Mouse (Mus musculus) midbrain, embryonic 14.5 days (tissue): ENCODE data around the gene Slc22a14. TPM values are rescaled to one million over a fixed set of nuclear protein-coding genes. Genes with fewer than 3 reads are reported as not detected.

ENCODE experiments used
- ATAC-seq: fragments of 200-750 bp; cut with Nextera tagmentation; 2 replicates; pipeline ENCODE4 v1.8.0; 2017; ENCODE audit warnings: moderate number of reproducible peaks, moderate library complexity; ENCODE audit not compliant: low FRiP score, low TSS enrichment
- DNase-seq: peaks from one replicate; pipeline ENCODE4 v3.0.0-alpha.2; 2015
- H3K27ac ChIP-seq: fragments of 300-500 bp; sonication (generic); replicated peaks from 2 replicates; pipeline ENCODE4 v1.5.1; 2014; ENCODE audit warnings: mild to moderate bottlenecking, low read depth, low read length, moderate library complexity
- H3K27me3 ChIP-seq: fragments of 300-500 bp; sonication (generic); 2 replicates; pipeline ENCODE4 v1.6.1; 2014; ENCODE audit warnings: low read length, control low read depth, mixed read lengths; ENCODE audit not compliant: control insufficient read depth, insufficient read depth
- H3K36me3 ChIP-seq: fragments of 300-500 bp; sonication (generic); 2 replicates; pipeline ENCODE4 v1.6.1; 2014; ENCODE audit warnings: low read length, control low read depth; ENCODE audit not compliant: control insufficient read depth, insufficient read depth
- H3K4me1 ChIP-seq: fragments of 300-500 bp; sonication (generic); 2 replicates; pipeline ENCODE4 v1.6.1; 2014; ENCODE audit warnings: mild to moderate bottlenecking, antibody characterized with exemption, low read length, control low read depth; ENCODE audit not compliant: control insufficient read depth, insufficient read depth
- H3K4me2 ChIP-seq: fragments of 300-500 bp; sonication (generic); 2 replicates; pipeline ENCODE4 v1.6.1; 2014; ENCODE audit warnings: mild to moderate bottlenecking, low read length, moderate library complexity
- H3K4me3 ChIP-seq: fragments of 300-500 bp; sonication (generic); replicated peaks from 2 replicates; pipeline ENCODE4 v1.5.1; 2014; ENCODE audit warnings: low read depth, low read length
- H3K9ac ChIP-seq: fragments of 300-500 bp; sonication (generic); replicated peaks from 2 replicates; pipeline ENCODE4 v1.6.1; 2014; ENCODE audit warnings: mild to moderate bottlenecking, low read length, moderate library complexity
- H3K9me3 ChIP-seq: fragments of 300-500 bp; sonication (generic); 2 replicates; pipeline ENCODE4 v1.6.1; 2016; ENCODE audit warnings: low read length, control low read depth, mixed read lengths; ENCODE audit not compliant: control insufficient read depth
- WGBS: fragments of 180-500 bp; shearing (Covaris S2); extraction: QIAGEN DNeasy Blood & Tissue Kit; methylation state at CpG from one replicate; pipeline ENCODE4 v1.1.7; 2014; 5-methylcytosine and 5-hydroxymethylcytosine counted together
- polyA plus RNA-seq: library from polyadenylated mRNA; unstranded; fragments of >200 nt; fragmentation: Nextera tagmentation; extraction: Ambion mirVana; gene quantifications from 2 replicates; pipeline ENCODE4 v1.2.1, GENCODE M21; 2014

The Slc22a14 gene
- polyA plus RNA-seq, 1 experiment from 2014 or later = not detected

DNA sequence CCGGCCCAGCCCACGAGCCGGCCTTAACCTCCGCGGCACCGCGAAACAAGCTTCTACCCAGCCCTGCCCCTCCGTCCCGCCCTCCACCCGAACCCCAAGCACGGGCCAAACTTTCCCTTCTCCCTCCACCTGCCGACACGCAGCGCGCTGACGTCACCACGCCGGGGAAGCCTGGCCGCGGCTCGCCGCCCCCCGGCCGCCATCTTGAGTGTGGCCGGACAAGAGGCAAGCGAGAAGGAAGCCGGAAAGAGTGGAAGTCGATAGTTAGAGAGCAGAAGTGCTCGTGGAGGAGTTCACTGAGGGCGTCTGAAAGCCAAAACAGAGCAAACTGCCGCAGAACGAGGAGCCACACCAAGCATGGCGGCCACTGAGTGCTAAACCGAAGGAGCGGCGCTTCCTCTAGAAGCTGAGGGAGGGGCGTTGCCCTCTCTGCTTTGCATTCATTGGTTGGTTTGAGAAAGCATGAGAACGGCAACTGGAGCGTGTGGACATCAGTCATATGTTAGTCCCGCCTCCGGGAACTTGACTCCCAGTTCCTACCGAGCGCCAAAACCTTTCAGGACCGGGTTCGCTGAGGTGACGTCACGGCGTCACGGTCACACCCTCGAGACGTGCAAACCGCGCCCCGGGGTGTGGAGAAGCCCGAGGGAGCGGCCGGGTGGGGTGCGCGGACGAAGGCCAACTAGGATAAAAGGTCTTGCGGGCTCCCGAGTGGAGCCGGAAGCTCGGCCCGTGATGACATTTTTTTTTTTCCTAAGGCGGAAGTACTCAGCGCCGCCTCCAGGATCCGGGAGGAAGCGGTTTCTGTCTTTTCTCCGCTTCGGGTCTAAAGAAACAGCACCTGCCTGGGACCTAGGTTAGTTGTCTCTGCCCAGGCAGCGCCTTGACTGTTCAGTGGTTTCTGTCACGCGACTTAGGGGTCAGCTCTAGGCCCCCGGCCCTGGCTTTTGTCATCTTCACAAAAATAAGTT is 42.8 kb downstream of the Slc22a14 start, which contains the start of gene Oxsr1:
Oxsr1 (minus strand) TSS at position 139 of the 971 bp plus-strand sequence.
- peak; percentile 99 for DNase-seq
- Histone ChIP-seq H3K9ac (peak within 1 kb of the TSS; percentile 78), H3K4me2 (peak within 1 kb of the TSS; percentile 88), H3K27me3 (no peaks in the 10 kb centered on the region), H3K4me3 (peak within 1 kb of the TSS; percentile 96), H3K9me3 (no peaks in the 10 kb centered on the region), H3K36me3 (no peaks in the 10 kb centered on the region), H3K4me1 (peaks cover 17% of the 10 kb centered on the region), H3K27ac (peak within 1 kb of the TSS; percentile 87)
- under 1% methylated on average over 76 of the region's 76 CpGs for WGBS
- ATAC-seq = peak; percentile 97

- peak overlapping the region; percentile 88 for H3K4me2 ChIP-seq
- peak overlapping the region; percentile 78 for H3K9ac ChIP-seq
- H3K36me3 ChIP-seq = no peaks in the 10 kb centered on the region
- peak; percentile 41 for ATAC-seq
- DNase-seq = peak; percentile 35
- H3K4me1 ChIP-seq = peaks cover 17% of the 10 kb centered on the region
- no peaks in the 10 kb centered on the region for H3K27me3 ChIP-seq
- WGBS = under 1% methylated on average over 59 of the region's 59 CpGs
- no peaks in the 10 kb centered on the region for H3K9me3 ChIP-seq
- H3K27ac ChIP-seq = peak overlapping the region; percentile 87
- H3K4me3 ChIP-seq = peak overlapping the region; percentile 96
Measured at GRCm38 (mm10) chr9:119321392-119322229, 43.7 kb downstream of the Slc22a14 start.

DNA sequence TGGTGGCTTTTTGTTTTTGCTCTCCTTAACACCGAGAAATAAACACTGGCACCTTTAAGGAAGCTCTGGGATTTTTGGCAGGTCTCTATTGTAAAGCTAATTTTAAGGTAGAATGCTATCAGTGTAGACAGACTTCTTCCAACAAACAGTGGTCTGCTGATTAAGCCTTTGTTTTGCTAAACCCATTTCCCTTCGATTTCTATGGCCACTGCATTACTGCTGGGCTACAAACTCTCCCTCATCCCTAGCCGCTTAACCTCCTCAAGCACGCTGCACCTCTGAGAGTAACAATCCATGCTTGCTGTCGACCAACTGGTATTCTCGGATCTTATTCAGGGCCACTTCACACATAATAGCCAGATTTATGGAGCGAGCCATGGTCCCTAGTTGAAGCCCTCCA is 44.4 kb downstream of the Slc22a14 start:
- H3K4me1 ChIP-seq = peaks cover 17% of the 10 kb centered on the region
- DNase-seq = peak; percentile 14
- peak overlapping the region; percentile 96 for H3K4me3 ChIP-seq
- ATAC-seq = no peak
- no peaks in the 10 kb centered on the region for H3K9me3 ChIP-seq
- H3K27ac ChIP-seq = no peak overlapping the region
- H3K9ac ChIP-seq = peak overlapping the region; percentile 78; the same call in 1 of the 2 replicates
- H3K36me3 ChIP-seq = no peaks in the 10 kb centered on the region
- 10% methylated on average over 7 of the region's 7 CpGs for WGBS
- no peaks in the 10 kb centered on the region for H3K27me3 ChIP-seq
- H3K4me2 ChIP-seq = peak overlapping the region; percentile 88

- H3K9ac ChIP-seq = no peak overlapping the region
- no peaks in the 10 kb centered on the region for H3K9me3 ChIP-seq
- WGBS = 85% methylated on average over 7 of the region's 7 CpGs
- H3K27me3 ChIP-seq = no peaks in the 10 kb centered on the region
- no peak overlapping the region for H3K27ac ChIP-seq
- DNase-seq (no peak), ATAC-seq (no peak)
- H3K4me2 ChIP-seq = peak overlapping the region; percentile 88
- peaks cover 17% of the 10 kb centered on the region for H3K4me1 ChIP-seq
- no peaks in the 10 kb centered on the region for H3K36me3 ChIP-seq
- H3K4me3 ChIP-seq = peak overlapping the region; percentile 96; the same call in 1 of the 2 replicates
Measured at GRCm38 (mm10) chr9:119320446-119320845, 44.9 kb downstream of the Slc22a14 start.

DNA sequence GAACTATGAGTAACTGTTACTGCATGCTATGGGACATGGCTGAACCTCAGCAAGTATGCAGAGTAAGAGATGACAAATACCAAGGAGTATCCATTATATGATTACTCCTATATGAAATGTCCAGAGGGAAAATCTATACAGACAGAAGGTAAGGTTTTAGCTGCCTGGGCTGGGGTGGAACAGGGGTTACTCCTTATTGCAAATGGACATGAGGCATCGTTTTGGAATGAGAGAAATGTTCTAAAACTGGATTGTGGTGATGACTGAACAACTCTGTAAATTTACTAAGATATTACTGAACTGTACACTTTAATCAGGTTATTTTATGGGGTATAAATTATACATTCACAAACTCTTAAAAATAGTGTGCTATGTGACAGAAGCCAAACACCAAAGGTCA is 46.5 kb downstream of the Slc22a14 start:
- H3K4me3 ChIP-seq = no peak overlapping the region
- H3K27me3 ChIP-seq = no peaks in the 10 kb centered on the region
- no peak overlapping the region for H3K27ac ChIP-seq
- H3K36me3 ChIP-seq = no peaks in the 10 kb centered on the region
- no peak for DNase-seq
- 94% methylated on average over 1 of the region's 1 CpGs for WGBS
- no peaks in the 10 kb centered on the region for H3K9me3 ChIP-seq
- no peak overlapping the region for H3K4me2 ChIP-seq
- H3K9ac ChIP-seq = no peak overlapping the region
- no peak for ATAC-seq
- H3K4me1 ChIP-seq = peaks cover 15% of the 10 kb centered on the region

DNA sequence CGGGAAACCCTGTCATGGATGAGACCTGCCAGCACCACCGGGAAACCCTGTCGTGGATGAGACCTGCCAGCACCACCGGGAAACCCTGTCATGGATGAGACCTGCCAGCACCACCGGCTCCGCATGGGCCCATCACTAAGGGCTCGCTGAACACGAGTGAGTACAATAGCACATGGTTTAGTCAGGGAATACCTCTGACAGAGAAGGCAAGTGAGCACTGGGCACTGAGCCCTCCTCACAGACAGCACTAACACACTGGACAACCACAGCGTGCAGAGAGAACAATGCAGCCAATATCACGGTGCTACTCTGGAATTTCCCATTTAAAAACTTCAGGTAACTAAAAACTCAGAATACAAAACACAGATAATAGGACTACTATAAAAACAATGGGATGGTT is 52.3 kb downstream of the Slc22a14 start:
- no peaks in the 10 kb centered on the region for H3K4me1 ChIP-seq
- no peak overlapping the region for H3K4me2 ChIP-seq
- no peak for DNase-seq
- no peaks in the 10 kb centered on the region for H3K36me3 ChIP-seq
- no peaks in the 10 kb centered on the region for H3K9me3 ChIP-seq
- H3K4me3 ChIP-seq = no peak overlapping the region
- H3K27me3 ChIP-seq = no peaks in the 10 kb centered on the region
- no peak overlapping the region for H3K9ac ChIP-seq
- no peak overlapping the region for H3K27ac ChIP-seq
- WGBS = 91% methylated on average over 10 of the region's 10 CpGs
- ATAC-seq = no peak

DNA sequence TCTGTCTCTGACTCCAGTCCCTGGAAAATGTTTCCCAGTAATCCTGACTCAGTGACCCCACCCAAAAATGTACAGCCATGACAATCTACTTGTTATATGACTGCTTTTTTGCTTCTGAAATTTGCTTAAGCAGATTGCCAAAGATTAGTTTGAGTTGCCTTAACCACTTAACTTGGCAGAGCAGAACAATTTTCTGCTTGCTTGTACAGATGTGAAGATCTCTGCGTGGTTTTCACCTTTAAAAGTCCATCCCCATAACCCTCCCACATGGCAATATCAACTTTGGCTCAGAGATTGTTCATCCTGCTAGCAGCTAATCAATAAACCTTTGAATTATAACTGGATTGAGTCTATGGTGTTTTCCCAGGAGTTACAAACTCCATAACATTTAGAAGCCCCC is 56.3 kb downstream of the Slc22a14 start:
- Histone ChIP-seq H3K36me3 (no peaks in the 10 kb centered on the region), H3K4me2 (no peak overlapping the region), H3K4me3 (no peak overlapping the region), H3K27me3 (no peaks in the 10 kb centered on the region), H3K4me1 (no peaks in the 10 kb centered on the region), H3K9me3 (no peaks in the 10 kb centered on the region), H3K27ac (no peak overlapping the region), H3K9ac (no peak overlapping the region)
- 96% methylated on average over 1 of the region's 1 CpGs for WGBS
- DNase-seq = no peak
- no peak for ATAC-seq

GRCm38 (mm10) chr9:119305863-119306262 is 59.5 kb downstream of the Slc22a14 start:
- Histone ChIP-seq H3K27me3 (no peaks in the 10 kb centered on the region), H3K27ac (no peak overlapping the region), H3K9ac (no peak overlapping the region), H3K4me2 (no peak overlapping the region), H3K9me3 (no peaks in the 10 kb centered on the region), H3K4me1 (no peaks in the 10 kb centered on the region), H3K4me3 (no peak overlapping the region), H3K36me3 (peaks cover 15% of the 10 kb centered on the region; the same call in 1 of the 2 replicates)
- DNase-seq = no peak
- ATAC-seq = no peak
- WGBS = 89% methylated on average over 7 of the region's 7 CpGs
